Mouse (Mus musculus): Measurements from ENCODE around the gene Gpr27.

Gpr27 gene

DNA sequence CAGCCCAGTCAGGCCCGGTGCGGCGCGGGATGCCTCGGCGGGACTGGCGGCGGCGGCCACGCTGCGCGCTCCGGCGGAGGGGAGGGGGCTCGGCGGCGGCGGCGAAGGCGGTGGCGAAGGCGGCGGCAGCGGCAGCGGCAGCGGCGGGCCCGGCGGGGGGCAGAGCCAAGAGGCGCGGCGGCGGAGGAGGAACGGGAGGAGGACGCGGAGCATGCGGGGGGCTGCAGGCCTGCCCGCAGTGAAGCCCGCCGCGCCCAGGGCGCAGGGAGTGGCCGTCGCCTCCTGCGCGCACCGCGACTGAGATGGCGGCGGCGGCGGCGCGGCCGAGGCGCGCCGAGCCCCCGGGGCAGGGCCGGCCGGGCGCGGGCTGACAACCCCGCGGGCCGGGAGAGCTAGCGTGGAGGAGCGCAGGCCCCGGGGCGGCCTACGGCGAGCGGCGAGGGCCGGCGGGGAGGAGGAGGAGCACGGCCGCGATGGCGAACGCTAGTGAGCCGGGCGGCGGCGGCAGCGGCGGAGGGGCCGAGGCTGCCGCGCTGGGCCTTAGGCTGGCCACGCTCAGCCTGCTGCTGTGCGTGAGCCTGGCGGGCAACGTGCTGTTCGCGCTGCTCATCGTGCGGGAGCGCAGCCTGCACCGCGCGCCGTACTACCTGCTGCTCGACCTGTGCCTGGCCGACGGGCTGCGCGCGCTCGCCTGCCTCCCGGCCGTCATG lies at the start of gene Gpr27:
Gene Gpr27, plus strand, starts transcription at position 474 of the 710 bp plus-strand sequence.
- peak; percentile 63 for DNase-seq (ENCODE audit: low spot score)

DNA sequence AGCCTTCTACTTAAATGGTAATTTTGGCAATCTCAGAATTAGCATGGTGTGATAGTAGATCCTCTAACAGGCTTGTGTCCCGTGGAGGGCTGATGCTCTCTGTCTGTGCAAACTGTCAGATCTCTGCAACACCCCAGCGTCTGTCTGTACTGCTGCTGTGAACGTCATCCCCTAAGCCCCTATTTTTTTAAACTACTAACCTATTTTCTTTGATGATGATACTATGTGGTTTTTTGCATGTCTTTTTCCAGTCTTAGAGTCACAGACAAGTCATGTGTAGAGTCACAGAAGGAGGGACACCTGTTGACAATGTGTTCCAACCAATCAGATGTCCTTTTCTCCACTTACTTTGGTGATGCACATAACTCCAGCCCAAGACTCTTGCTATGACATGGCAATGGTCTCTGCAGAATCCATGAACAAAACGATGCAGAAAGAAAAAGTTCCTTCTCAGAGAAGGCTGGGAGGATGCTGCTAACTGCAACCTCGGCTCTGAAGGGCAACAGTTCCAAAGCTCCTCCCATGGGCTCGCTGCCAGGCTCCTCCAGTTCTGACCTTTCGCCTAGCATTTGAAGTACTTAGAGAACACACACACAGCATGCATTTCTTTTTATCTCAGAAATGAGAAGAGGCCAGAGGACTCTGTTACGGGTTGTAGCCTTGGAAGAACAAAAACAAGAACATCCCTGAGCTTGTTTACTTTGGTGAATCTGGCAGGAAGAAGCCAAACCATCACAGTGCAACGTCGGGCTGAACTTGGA lies 48.9 kb upstream of the Gpr27 start:
- DNase-seq (ENCODE audit: low spot score) = no peak

DNA sequence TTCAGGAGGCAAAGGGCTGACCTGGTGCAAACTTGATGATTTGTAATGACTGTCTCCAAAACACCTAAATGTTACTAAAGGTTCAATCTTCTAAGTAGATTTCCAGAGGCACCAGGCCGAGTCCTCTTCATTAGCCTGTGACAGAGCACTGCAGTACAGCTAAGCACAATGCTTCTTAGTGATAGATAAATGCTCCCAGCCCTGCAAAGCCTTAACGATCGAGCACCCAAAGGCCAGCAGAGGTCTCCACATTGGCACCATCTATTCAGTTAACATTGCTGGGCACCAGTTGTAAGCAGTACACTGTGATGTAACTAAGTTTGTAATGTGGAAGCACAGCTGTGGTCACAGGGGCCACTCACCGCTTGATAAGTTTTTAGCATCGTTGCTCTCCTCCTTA lies 48.1 kb upstream of the Gpr27 start:
- DNase-seq (ENCODE audit: low spot score) = no peak

DNA sequence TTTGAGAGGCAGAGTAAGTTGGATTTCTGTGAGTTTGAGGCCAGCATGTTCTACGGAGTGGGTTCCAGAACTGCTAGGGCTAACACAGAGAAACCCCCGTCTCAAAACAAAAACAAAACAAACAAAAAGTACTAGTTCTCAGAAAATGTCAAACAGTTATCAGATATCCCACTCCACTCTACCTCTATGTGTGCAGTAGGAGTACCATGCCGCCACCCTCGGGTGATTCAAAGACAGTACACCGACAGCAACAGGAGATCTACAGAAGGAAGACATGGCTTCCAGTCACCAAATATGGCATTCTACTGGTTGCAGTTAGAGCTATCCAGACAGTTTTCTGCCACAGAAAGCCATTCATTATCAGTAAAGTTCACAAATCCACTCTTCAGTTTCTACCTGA lies 47.6 kb upstream of the Gpr27 start:
- DNase-seq (ENCODE audit: low spot score) = no peak

DNA sequence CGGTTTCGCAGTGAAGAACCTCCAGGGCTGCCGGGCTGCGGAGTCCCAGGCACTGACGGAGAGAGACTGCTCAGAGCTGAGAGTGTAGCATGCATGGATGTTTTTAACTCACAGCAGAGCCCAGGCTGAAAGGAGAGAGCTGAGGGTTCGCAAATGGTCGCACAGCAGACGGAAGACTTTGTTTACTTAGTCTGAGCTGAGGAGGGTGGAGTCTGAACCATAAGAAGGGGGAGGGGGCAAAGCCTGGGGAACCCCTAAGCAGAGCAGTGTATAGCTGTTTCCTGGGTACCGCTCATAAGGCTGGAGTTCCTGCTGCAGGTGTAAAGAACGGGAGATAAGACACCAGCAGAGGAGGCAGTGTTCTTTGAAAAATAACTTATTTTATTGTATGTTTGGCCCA lies 46.1 kb upstream of the Gpr27 start:
- DNase-seq (ENCODE audit: low spot score) = no peak

DNA sequence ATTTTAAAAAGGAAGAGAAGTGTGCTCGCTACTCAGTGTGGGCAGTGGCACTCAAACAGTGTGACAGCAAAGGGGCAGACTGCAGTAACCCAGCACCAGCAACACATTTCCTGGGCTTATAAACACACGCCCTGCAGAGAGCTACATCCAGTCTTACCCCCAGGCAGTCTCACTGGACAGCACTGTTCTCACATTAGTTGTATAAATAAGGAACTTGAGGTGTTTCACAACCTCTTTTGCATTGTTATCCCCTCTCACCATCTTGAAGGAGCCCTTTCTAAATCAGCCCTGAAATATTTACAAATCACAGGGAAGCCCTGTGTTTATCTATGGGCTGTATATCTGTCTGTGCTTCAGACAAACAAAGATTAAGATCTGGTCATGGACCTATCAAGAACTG lies 43.2 kb upstream of the Gpr27 start:
- DNase-seq (ENCODE audit: low spot score) = no peak

DNA sequence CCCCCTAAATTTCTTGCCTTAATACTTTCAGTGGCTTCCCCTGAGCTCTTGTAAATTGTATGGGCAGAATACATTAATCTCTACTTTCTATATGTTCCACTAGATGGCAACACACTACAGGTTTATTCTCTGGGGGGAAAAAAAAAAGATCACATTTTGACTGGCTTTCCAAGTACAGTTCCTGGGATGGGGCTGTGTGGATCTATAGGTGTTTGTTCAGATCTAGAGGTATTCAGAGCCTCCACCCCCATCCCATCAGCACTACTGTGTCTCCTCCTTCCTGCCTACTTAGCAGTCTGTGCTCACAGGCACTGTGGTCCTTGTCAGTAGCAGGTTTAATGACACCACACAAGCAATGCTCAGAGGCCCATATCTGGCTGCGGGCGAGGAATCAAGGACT lies 40.1 kb upstream of the Gpr27 start:
- no peak for DNase-seq (ENCODE audit: low spot score)

DNA sequence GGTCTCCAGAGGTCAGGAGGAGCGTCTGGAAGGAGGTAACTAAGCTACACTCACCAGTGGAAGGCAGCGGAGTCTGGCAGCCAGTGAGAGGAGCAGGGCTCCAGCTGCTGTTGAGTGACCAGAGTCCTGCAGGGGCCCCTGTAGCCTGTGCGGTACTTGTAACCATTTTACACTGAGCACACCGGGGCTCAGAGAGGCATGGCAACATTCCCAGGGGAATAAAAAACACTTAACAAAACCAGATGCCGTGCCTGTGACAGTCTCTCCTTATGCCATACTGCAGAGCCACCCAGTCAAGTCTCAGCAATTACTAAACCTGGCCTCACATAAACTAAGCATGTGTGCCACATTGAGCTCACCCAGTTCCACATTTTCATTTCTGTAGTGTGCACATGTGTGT lies 38.1 kb upstream of the Gpr27 start:
- no peak for DNase-seq (ENCODE audit: low spot score)

DNA sequence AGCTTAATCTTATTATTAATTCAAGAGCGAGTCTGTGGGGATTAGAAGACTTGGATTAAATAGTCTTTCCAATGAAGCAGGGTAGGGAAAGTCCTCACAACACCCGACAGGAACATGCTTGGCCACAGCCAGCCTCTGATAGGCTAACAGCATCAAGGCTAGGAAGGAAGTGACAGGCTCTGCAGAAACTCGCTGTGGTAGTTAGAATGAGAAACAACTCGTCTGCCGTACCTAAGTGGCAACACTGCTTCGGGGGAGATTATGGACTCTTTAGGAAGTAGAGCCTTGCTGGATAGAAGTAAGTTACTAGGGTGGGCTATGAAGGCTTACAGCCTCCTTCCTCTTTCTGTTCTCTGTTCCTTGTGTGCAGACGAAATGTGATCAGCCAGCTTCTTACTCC lies 37.0 kb upstream of the Gpr27 start:
- DNase-seq (ENCODE audit: low spot score) = no peak

DNA sequence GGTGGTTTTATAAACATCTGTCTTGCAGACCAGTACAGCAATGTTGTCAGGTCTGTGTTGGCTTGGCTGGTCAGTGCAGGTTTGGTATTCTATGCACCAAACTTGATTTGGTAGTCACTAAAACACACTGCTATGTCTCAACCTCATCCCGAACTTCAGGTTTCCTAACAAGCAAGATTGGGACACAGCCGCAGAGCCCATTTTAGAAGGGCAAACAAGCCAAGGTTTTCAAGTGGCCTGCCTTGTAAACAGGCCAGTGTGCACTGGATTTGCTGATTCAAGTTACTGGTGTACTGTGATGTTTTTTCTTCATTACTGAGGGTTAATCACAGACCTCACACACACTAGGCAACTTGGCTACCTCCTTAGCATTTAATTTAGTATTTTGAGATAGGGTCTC lies 36.4 kb upstream of the Gpr27 start:
- DNase-seq (ENCODE audit: low spot score) = no peak

DNA sequence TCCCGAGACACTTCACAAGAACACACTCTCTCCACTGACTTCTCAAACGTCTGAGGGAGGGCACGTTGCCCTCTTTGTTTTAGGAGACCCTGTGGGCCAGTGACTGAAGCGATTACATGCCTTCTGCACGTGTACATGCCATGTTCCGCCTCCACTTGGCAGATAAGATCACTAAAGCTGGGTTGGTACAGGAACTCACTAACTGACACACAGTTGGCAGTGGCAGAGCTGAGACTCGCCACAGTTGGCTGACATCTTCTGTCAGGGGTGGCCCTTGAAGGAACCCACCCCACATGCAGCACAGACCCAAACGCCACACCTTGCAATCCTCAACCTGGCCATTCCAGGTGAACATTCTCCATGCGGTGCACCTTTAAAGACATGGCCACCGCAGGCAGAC lies 33.9 kb upstream of the Gpr27 start:
- DNase-seq (ENCODE audit: low spot score) = no peak

DNA sequence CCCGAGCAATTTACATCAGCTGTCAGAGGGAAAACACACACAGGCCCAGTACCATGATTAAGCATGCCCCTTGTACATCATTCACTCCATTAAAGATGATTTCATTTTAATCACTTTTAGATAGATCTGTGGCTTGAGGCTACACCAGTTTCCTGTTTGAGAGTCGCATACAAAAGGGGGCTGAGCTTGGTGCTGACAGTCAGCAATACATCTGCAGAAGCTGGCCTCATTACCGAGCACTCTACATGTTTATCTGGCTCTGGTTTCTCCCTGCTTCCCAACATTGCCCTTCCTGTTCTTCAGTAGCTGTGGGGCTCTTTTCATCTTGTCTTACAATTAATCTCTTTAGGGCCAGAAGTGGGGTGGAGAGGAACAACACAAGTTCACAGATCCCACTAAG lies 32.0 kb upstream of the Gpr27 start:
- DNase-seq (ENCODE audit: low spot score) = no peak

DNA sequence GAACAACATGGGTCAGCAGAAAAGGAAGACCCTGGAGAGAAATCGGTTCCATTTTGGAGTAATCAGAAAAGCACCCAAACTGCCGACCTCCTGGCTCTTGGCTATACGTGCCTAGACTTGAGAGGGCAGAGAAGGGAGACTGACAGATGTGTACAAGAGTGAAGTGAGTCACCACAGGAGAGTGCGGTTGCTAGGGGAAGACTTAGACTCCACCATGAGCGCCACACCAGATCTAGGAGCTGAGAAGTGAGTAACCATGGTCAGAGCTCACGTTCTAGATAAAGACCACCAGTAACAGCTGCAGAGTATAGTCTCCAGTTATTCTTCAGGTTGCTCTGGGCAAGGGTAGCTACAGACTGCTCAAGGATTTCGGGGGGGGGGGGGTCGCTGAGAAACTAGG lies 29.2 kb upstream of the Gpr27 start:
- no peak for DNase-seq (ENCODE audit: low spot score)

DNA sequence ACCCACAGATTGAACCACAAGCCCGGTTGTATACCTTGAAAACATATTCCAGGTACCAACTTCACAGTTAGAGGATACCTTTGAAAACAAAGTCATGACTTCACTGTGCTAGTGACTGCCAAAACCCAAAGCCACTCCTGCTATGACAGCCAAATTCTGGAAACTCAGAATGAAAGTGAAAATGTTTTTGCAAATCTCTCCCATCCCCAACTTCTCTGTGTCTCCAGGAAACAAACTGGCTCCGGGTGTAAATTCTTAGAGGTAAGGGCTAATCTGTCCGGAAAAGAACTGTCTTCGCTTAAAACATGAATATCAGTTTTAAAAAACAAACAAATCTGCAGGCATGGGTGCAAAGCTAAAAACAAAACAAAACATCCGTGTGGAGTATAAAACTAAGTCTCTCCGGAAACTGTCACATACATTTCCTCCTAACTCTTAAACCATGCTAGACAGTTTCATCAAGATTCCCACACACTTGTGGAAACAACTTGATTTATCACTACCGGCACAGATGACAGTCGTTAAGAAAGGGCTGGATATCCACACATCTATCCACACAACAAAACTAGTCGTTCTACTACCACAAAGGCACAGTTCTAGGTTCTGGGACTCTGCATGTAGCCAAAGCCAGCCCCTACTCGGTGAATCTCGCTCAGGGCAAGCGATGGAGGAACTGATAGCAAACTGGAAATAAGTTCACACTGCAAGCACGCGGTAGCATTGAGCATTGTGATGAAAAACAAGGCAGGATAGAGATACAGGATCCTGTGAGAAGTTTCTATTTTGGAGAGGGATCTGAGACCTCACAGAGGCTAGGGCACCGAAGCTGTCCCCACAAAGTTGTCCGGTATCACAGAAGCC lies 26.8 kb upstream of the Gpr27 start:
- peak; percentile 47 for DNase-seq (ENCODE audit: low spot score)

DNA sequence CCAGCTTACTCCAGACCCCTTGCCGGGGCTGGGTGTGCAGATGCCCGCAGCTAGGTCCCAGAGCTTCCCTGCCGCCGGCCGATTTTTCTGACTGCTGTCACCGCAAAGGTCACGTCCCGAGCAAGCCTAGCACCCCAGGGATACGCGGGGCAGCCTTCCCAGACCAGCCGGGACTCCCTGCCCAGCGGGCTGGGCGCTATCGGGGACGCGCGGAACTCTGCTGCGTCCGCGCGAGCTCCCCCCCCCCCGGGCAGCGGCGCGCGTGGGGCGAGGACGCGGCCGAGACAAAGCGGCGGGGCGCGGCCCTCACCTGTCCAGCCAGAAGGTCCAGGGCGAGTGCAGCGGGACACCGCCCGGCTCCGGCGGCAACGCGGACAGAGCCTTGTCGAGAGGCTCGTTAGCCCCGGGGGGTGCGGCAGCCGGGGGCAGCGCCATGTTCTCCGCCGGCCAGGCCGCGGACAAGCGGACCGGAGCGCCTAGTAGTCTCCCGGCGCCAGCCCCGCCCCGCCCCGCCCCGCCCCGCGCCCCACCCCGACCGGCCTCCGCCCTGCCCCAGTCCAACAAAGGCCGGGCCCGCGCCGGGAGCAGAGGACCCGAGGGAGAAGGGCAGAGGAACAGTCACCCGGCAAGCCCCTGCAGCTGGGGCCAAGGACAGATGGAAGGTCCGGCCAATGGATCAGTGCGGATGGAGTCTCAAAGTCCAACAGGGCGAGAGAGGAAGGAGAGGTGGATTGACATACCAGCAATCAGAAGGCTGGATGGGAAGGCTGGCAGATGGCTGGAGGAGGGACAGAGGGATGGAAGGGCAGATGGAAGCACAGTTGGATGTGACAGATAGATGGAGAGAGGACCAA lies 25.9 kb upstream of the Gpr27 start, which contains the start of the genes Eif4e3 and Gm20696:
Gene Eif4e3, minus strand, starts transcription at position 454 of the 854 bp plus-strand sequence.
Gene Gm20696, minus strand, starts transcription at position 480 of the 854 bp plus-strand sequence.
- DNase-seq (ENCODE audit: low spot score) = peak; percentile 75

DNA sequence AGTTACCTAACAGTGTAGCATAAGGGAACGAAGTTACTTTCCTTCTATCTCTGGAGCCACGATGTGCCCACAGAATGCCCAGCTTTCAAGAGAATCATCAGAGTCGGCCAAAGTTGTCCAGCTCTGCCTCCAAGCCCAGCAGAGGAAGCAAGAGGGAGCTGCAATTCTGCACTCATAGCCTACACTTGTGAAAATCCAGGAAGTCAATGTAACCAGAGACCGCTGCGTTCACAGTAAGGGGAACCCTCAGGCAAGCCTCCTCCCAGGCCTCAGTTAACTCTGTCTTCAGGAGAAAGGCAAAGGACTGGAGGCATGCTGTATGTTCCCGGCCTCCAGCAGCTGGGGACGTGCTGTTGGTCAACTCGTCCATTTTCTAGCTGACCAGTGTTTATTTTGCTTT lies 25.2 kb upstream of the Gpr27 start:
- peak; percentile 48 for DNase-seq (ENCODE audit: low spot score)

DNA sequence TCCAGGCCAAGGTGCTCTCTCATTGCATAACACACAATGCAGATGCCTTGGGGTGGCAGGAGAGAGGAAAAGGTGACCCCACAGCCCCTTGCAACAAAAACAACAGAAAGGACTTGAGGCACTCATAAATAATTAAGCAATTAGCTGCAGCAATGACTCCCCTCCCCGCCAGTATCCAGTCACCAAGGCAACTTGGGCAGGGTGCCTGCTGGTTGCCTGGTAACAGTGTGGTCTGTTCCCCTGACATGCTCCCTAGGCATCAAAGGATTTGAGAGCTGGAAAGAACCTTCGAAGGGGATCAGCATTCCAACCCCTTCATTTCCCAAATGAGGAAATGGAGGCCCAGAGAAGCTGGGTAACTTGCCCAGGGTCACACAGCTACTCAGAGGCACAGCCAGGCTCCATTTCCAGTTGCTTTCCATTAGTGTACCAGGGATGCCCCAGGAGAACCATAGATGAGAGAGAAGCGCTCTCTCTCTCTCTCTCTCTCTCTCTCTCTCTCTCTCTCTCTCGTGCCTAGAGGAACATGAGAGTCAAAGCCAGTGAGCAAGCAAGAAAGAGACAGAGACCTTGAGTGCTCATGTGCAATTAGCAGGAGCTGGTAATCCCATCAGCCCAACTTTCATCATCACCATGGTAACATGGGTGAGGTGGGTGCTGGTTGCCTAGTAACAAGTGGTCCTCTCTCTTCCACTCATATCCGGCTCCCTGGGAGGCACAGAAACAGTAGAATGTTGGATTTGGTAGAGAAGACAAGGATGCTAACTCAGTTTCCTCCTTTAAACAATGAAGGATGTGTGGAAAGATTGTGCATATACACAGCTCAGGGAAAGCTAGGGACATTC lies 22.8 kb upstream of the Gpr27 start:
- peak; percentile 48 for DNase-seq (ENCODE audit: low spot score)

DNA sequence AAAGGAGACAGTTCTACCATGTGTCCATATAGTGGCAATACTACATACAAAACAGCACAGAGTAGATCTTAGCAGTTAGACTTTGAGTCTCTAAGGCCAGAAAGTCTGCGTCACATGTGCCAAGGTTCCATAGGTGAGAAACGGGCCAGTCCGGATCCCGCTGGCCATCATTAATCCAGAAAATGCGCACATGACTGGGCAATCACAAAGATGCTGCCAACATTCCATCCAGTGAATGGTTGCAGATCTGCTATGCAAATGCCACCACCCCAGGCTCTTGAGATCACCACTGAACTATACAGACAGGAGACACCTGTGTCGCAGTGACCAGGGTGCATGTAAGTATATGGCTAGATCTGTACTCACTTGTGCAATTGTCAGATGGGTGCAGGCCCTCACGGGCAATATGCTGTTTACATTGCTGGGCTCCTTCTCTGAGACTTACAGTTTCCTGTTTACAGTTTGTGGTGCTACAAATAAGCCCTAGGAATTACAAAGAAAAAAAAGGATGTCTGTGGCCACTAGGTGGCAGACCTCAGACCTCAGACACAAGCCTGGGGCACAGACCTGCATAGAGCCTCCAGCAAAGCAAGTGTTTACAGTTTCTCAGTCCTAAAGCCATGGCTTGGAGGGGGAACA lies 21.9 kb upstream of the Gpr27 start:
- peak; percentile 72 for DNase-seq (ENCODE audit: low spot score)

DNA sequence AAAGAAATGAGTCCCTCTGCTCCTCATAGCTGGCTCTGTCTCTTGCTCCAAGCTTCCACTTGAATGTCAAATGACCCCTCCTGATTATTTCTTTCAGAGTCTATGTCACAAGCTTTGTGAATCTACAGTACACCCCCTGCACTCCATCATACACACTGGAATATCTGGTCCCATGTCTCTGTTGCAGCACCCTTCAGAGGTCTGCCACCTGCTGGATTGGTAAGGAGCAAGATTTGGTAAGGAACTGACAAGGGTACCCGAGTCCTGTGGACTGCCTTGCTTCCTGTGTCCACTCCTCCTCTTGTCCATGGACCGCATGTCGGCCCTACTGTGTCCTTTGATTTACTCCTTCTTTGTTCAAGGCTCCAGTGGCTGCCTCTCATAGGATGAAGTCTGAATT lies 20.7 kb upstream of the Gpr27 start:
- DNase-seq (ENCODE audit: low spot score) = no peak

DNA sequence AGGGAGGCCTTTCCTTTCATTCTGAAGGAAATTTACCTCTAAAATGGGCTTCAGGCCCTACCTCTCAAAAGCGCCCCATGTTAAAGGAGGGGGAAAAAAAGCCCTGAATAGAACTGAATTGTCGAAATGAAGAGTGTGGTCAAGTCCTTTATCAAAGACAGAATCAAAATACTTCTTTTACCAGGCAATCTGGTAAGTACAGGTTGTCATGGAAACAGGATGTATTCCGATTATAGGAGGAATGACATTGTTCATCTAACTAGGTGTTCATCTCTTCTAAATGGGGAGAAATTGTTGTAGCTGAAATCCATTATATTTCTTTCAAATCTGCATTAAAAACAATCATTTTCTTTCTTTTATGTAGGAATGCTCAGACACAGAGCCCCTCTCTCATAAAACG lies 18.0 kb upstream of the Gpr27 start:
- DNase-seq (ENCODE audit: low spot score) = no peak

Measured in embryo, embryonic 10 days (tissue).